Mouse (Mus musculus): ENCODE results near the gene Gucy1a1. TPM values are rescaled to one million over a fixed set of nuclear protein-coding genes. Genes with fewer than 3 reads are reported as not detected.
"Not testable (repeated sequence)": the region's sequence is repeated elsewhere in the genome, so short reads cannot be mapped to it uniquely, and the experiment has no call there.

Gucy1a1 gene
- total and polyA plus RNA-seq, 3 experiments, result not detected

GRCm38 (mm10) chr3:82165937-82166336 is 20.3 kb upstream of the Gucy1a1 start:
- TF ChIP-seq TCF12 (IDR thresholded peaks at IDR 0.05; ENCODE audit: low read depth, low read length), result peak; percentile 62; the same call in 1 of the 2 replicates
- no peak for TF ChIP-seq MAZ (IDR thresholded peaks at IDR 0.05; ENCODE audit: low read depth, low read length)
- peak in 1 of 2 experiments; percentile 18; a peak in 1 of 4 replicates for TF ChIP-seq EP300 (IDR thresholded peaks at IDR 0.05; ENCODE audit: low read depth in 1 of 2, low read length in 2 of 2)
- Histone ChIP-seq H3K27ac (ENCODE audit: control insufficient read depth, low read depth, low read length) (no peak overlapping the region), H3K79me2 (ENCODE audit: control insufficient read depth, insufficient read depth, low read length, poor library complexity) (no peaks in the 10 kb centered on the region), H3K4me1 (ENCODE audit: control insufficient read depth in 1 of 2, insufficient read depth in 2 of 2, low read length in 2 of 2) (no peaks in the 10 kb centered on the region), H3K4me3 (ENCODE audit: control insufficient read depth in 1 of 2, insufficient read depth in 1 of 2, low read depth in 2 of 2, low read length in 2 of 2) (no peak overlapping the region), H3K27me3 (ENCODE audit: control insufficient read depth in 1 of 2, insufficient read depth in 2 of 2, low read length in 2 of 2) (no peaks in the 10 kb centered on the region), H3K9ac (ENCODE audit: control insufficient read depth, low read depth, low read length, poor library complexity, severe bottlenecking) (no peak overlapping the region), H3K36me3 (ENCODE audit: control insufficient read depth in 1 of 2, insufficient read depth in 2 of 2, low read length in 2 of 2) (no peaks in the 10 kb centered on the region), H3K9me3 (replicated peaks; ENCODE audit: insufficient read depth, low read length) (no peaks in the 10 kb centered on the region)
- no peak for DNase-seq (ENCODE audit: low read depth, low spot score)

- H3K27ac ChIP-seq (ENCODE audit: control insufficient read depth, low read depth, low read length); H3K27me3 ChIP-seq (ENCODE audit: control insufficient read depth in 1 of 2, insufficient read depth in 2 of 2, low read length in 2 of 2); H3K36me3 ChIP-seq (ENCODE audit: control insufficient read depth in 1 of 2, insufficient read depth in 2 of 2, low read length in 2 of 2); H3K4me3 ChIP-seq (ENCODE audit: control insufficient read depth in 1 of 2, insufficient read depth in 1 of 2, low read depth in 2 of 2, low read length in 2 of 2); H3K79me2 ChIP-seq (ENCODE audit: control insufficient read depth, insufficient read depth, low read length, poor library complexity); H3K9ac ChIP-seq (ENCODE audit: control insufficient read depth, low read depth, low read length, poor library complexity, severe bottlenecking); DNase-seq (ENCODE audit: low read depth, low spot score); H3K4me1 ChIP-seq (ENCODE audit: control insufficient read depth in 1 of 2, insufficient read depth in 2 of 2, low read length in 2 of 2); H3K9me3 ChIP-seq (replicated peaks; ENCODE audit: insufficient read depth, low read length): not testable (repeated sequence)
These were observed 17.4 kb upstream of the Gucy1a1 start for GRCm38 (mm10) chr3:82162992-82163391.

- H3K27me3 ChIP-seq (ENCODE audit: control insufficient read depth in 1 of 2, insufficient read depth in 2 of 2, low read length in 2 of 2), result no peaks in the 10 kb centered on the region
- H3K36me3 ChIP-seq (ENCODE audit: control insufficient read depth in 1 of 2, insufficient read depth in 2 of 2, low read length in 2 of 2), result no peaks in the 10 kb centered on the region
- no peaks in the 10 kb centered on the region for H3K79me2 ChIP-seq (ENCODE audit: control insufficient read depth, insufficient read depth, low read length, poor library complexity)
- H3K4me3 ChIP-seq (ENCODE audit: control insufficient read depth in 1 of 2, insufficient read depth in 1 of 2, low read depth in 2 of 2, low read length in 2 of 2), result no peak overlapping the region
- no peak for TF ChIP-seq MAZ (IDR thresholded peaks at IDR 0.05; ENCODE audit: low read depth, low read length)
- no peak for TF ChIP-seq ZNF384 (IDR thresholded peaks at IDR 0.05; ENCODE audit: low read depth, low read length)
- TF ChIP-seq ETS1 (IDR thresholded peaks at IDR 0.05; ENCODE audit: low read depth, low read length), result no peak
- TF ChIP-seq HCFC1 (IDR thresholded peaks at IDR 0.05; ENCODE audit: low read depth, low read length), result no peak
- TF ChIP-seq ZKSCAN1 (IDR thresholded peaks at IDR 0.05; ENCODE audit: low read depth, low read length), result no peak
- no peak for TF ChIP-seq MXI1 (IDR thresholded peaks at IDR 0.05; ENCODE audit: low read depth, low read length)
- TF ChIP-seq TCF12 (IDR thresholded peaks at IDR 0.05; ENCODE audit: low read depth, low read length), result no peak
- TF ChIP-seq POLR2AphosphoS5 (IDR thresholded peaks at IDR 0.05; ENCODE audit: borderline replicate concordance, low read depth, low read length), result no peak
- no peak overlapping the region for H3K27ac ChIP-seq (ENCODE audit: control insufficient read depth, low read depth, low read length)
- no peaks in the 10 kb centered on the region for H3K4me1 ChIP-seq (ENCODE audit: control insufficient read depth in 1 of 2, insufficient read depth in 2 of 2, low read length in 2 of 2)
- no peaks in the 10 kb centered on the region for H3K9me3 ChIP-seq (replicated peaks; ENCODE audit: insufficient read depth, low read length)
- DNase-seq (ENCODE audit: low read depth, low spot score), result no peak
- no peak overlapping the region for H3K9ac ChIP-seq (ENCODE audit: control insufficient read depth, low read depth, low read length, poor library complexity, severe bottlenecking)
These were observed 389 bp upstream of the Gucy1a1 start for GRCm38 (mm10) chr3:82145978-82146377.
